Mouse (Mus musculus): ENCODE data around the gene Cox7b. TPM values are rescaled to one million over a fixed set of nuclear protein-coding genes. Genes with fewer than 3 reads are reported as not detected.

Cox7b gene
- polyA plus RNA-seq (2017; shearing (Covaris generic)), result 290 TPM

DNA sequence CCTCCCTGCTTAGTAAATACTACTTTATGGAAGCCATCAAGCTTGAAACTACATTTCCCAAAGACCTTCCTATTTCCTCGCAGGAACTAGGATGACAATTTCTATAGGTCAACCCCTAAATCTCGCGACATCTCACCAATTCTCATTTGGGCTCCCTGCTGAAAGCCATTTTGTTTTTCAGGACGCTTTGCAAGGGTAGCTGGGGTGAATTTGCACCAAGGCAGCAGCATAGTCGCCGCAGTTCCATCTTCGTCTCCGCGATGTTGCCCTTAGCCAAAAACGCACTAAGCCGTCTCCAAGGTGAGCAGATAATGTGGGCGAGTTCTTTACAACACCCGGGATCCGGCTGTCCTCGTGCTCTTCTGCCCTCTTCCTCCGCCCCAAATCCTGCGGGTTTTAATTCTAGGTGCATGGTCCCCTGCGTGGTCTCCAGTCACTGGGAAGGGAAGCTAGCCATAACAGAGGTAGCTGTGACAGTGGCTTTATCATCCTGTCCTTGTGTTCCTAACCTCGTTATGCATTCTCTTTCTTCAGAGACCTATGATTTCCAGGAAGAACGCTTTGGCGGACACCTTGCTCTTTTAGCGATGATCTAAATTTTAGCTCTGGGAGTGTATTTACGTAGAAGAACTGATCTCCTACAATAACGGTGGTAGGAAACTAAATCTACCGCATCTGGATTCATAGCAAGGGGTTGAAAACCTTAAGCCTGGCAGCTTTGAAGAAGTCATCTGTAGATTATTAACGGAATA is at the start of gene Cox7b:
TSS of gene Cox7b (plus strand) at position 130 of the 752 bp plus-strand sequence.

DNA sequence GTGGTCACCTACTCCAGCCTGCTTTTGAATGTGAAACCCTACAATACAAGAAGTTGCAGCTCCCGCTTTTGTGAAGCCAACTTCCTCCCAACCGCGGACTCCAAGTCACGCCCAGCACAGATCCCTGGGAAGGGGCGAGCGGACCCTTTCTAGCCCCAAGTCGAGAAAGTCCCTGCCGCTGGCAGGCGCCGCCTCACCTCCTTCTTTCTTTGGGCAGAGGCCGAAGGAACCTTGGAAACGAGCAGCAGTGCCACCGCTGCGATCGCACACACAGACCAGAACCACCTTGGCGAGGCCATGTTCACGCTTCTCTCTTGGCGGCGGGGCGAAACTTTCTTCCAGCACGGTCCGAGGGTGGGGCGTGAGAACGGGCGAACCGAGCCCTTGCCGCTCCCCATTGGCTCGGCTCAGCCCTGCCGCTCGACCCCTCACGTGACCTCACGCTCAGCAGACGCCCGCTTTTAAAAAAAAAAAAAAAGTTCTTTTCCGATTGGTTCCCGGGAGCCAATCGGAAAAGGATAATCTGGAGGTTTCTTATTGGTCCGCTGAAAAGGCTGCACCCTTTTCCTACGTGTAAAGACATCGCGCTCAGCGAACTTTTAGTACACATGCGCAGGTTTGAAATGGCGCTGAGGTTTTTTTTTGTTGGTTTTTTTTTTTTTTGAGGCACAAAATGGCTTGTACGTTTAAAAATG is 3.9 kb upstream of the Cox7b start, which contains the start of gene Magt1:
TSS of gene Magt1 (minus strand) at position 442 of the 695 bp plus-strand sequence.

GRCm38 (mm10) chrX:106026418-106027342 is 11.2 kb downstream of the Cox7b start, which contains the start of gene Atp7a:
Gene Atp7a, plus strand, starts transcription at chrX:106027276.

Other genes with a start within 250 kb of the Cox7b start
- 237 TPM for gene Atrx, start 86.3 kb upstream of the Cox7b start, polyA plus RNA-seq (2017; shearing (Covaris generic))
- gene Magt1, start 3.8 kb upstream of the Cox7b start, polyA plus RNA-seq (2017; shearing (Covaris generic)), result 42.9 TPM
- gene Atp7a, start 11.6 kb downstream of the Cox7b start, polyA plus RNA-seq (2017; shearing (Covaris generic)), result 10.9 TPM
- gene Tlr13, start 127.5 kb downstream of the Cox7b start, polyA plus RNA-seq (2017; shearing (Covaris generic)), result 0.11 TPM
- gene Pgk1, start 171.4 kb downstream of the Cox7b start, polyA plus RNA-seq (2017; shearing (Covaris generic)), result 109 TPM
- gene Taf9b, start 205.5 kb downstream of the Cox7b start, polyA plus RNA-seq (2017; shearing (Covaris generic)), result 33.7 TPM
- gene Fnd3c2, start 239.7 kb downstream of the Cox7b start, polyA plus RNA-seq (2017; shearing (Covaris generic)), result not detected

Data from CD4-positive, CD25-positive, alpha-beta regulatory T cell (primary cell).